Mouse (Mus musculus): Measurements from ENCODE around the gene Neurod2. TPM values are rescaled to one million over a fixed set of nuclear protein-coding genes. Genes with fewer than 3 reads are reported as not detected.

Neurod2 gene
- total and polyA plus RNA-seq, 3 experiments: not detected

- intact Hi-C loops (cut with DNase I): no loop called here
- Histone ChIP-seq H3K4me1 (ENCODE audit: control insufficient read depth, insufficient read depth, low read length) (no peaks in the 10 kb centered on the region; the same call in 1 of the 2 replicates), H3K9ac (ENCODE audit: low read depth, low read length) (no peak overlapping the region), H3K4me3 (no peak overlapping the region), H3K36me3 (ENCODE audit: control insufficient read depth, insufficient read depth, low read length) (no peaks in the 10 kb centered on the region), H3K27ac (no peak overlapping the region), H3K79me2 (replicated peaks; ENCODE audit: control insufficient read depth, insufficient read depth, low read length) (no peaks in the 10 kb centered on the region; the same call in 1 of the 2 replicates), H3K27me3 (ENCODE audit: control insufficient read depth, insufficient read depth, low read length) (no peaks in the 10 kb centered on the region)
- no peak for DNase-seq
- TF ChIP-seq CTCF (IDR thresholded peaks at IDR 0.05) (no peak), EP300 (IDR thresholded peaks at IDR 0.05; ENCODE audit: insufficient read depth, low read depth, low read length) (no peak), POLR2A (IDR thresholded peaks at IDR 0.05; ENCODE audit: insufficient read depth, low read depth, low read length) (no peak)
- 71% methylated on average over 10 of the region's 10 CpGs for WGBS
Observed at GRCm38 (mm10) chr11:98366290-98366689, 36.8 kb upstream of the Neurod2 start.

GRCm38 (mm10) chr11:98364410-98364809 lies 35.0 kb upstream of the Neurod2 start:
- no peak for TF ChIP-seq EP300 (IDR thresholded peaks at IDR 0.05; ENCODE audit: insufficient read depth, low read depth, low read length)
- TF ChIP-seq CTCF (IDR thresholded peaks at IDR 0.05): no peak
- TF ChIP-seq POLR2A (IDR thresholded peaks at IDR 0.05; ENCODE audit: insufficient read depth, low read depth, low read length): no peak
- H3K27ac ChIP-seq: no peak overlapping the region
- H3K27me3 ChIP-seq (ENCODE audit: control insufficient read depth, insufficient read depth, low read length): no peaks in the 10 kb centered on the region
- no peaks in the 10 kb centered on the region for H3K36me3 ChIP-seq (ENCODE audit: control insufficient read depth, insufficient read depth, low read length)
- peaks cover 6% of the 10 kb centered on the region for H3K4me1 ChIP-seq (ENCODE audit: control insufficient read depth, insufficient read depth, low read length)
- no peak overlapping the region for H3K4me3 ChIP-seq
- no peaks in the 10 kb centered on the region; the same call in 1 of the 2 replicates for H3K79me2 ChIP-seq (replicated peaks; ENCODE audit: control insufficient read depth, insufficient read depth, low read length)
- DNase-seq: no peak
- H3K9ac ChIP-seq (ENCODE audit: low read depth, low read length): no peak overlapping the region
- intact Hi-C loops (cut with DNase I): no loop called here
- WGBS: 90% methylated on average over 5 of the region's 5 CpGs

GRCm38 (mm10) chr11:98363817-98364216 lies 34.4 kb upstream of the Neurod2 start:
- Histone ChIP-seq H3K4me1 (ENCODE audit: control insufficient read depth, insufficient read depth, low read length) (peaks cover 9% of the 10 kb centered on the region), H3K36me3 (ENCODE audit: control insufficient read depth, insufficient read depth, low read length) (no peaks in the 10 kb centered on the region), H3K9ac (ENCODE audit: low read depth, low read length) (no peak overlapping the region), H3K27me3 (ENCODE audit: control insufficient read depth, insufficient read depth, low read length) (no peaks in the 10 kb centered on the region), H3K79me2 (replicated peaks; ENCODE audit: control insufficient read depth, insufficient read depth, low read length) (no peaks in the 10 kb centered on the region; the same call in 1 of the 2 replicates), H3K27ac (no peak overlapping the region), H3K4me3 (no peak overlapping the region)
- TF ChIP-seq POLR2A (IDR thresholded peaks at IDR 0.05; ENCODE audit: insufficient read depth, low read depth, low read length) (no peak), EP300 (IDR thresholded peaks at IDR 0.05; ENCODE audit: insufficient read depth, low read depth, low read length) (no peak), CTCF (IDR thresholded peaks at IDR 0.05) (no peak)
- intact Hi-C loops (cut with DNase I): no loop called here
- DNase-seq: no peak
- WGBS: 82% methylated on average over 5 of the region's 5 CpGs

GRCm38 (mm10) chr11:98360866-98361521 lies 31.5 kb upstream of the Neurod2 start:
- no peak for TF ChIP-seq EP300 (IDR thresholded peaks at IDR 0.05; ENCODE audit: insufficient read depth, low read depth, low read length)
- no peak for TF ChIP-seq CTCF (IDR thresholded peaks at IDR 0.05)
- 0 out of 2 replicates have a peak, but pooled peaks have one; percentile 40 for TF ChIP-seq POLR2A (IDR thresholded peaks at IDR 0.05; ENCODE audit: insufficient read depth, low read depth, low read length)
- Histone ChIP-seq H3K27me3 (ENCODE audit: control insufficient read depth, insufficient read depth, low read length) (no peaks in the 10 kb centered on the region), H3K9ac (ENCODE audit: low read depth, low read length) (no peak overlapping the region), H3K36me3 (ENCODE audit: control insufficient read depth, insufficient read depth, low read length) (no peaks in the 10 kb centered on the region), H3K27ac (peak overlapping the region; percentile 64), H3K4me1 (ENCODE audit: control insufficient read depth, insufficient read depth, low read length) (peaks cover 14% of the 10 kb centered on the region), H3K4me3 (no peak overlapping the region), H3K79me2 (replicated peaks; ENCODE audit: control insufficient read depth, insufficient read depth, low read length) (no peaks in the 10 kb centered on the region)
- WGBS: 33% methylated on average over 9 of the region's 9 CpGs
- intact Hi-C loops (cut with DNase I): no loop called here
- DNase-seq: peak in 1 of 2 experiments; percentile 37

DNA sequence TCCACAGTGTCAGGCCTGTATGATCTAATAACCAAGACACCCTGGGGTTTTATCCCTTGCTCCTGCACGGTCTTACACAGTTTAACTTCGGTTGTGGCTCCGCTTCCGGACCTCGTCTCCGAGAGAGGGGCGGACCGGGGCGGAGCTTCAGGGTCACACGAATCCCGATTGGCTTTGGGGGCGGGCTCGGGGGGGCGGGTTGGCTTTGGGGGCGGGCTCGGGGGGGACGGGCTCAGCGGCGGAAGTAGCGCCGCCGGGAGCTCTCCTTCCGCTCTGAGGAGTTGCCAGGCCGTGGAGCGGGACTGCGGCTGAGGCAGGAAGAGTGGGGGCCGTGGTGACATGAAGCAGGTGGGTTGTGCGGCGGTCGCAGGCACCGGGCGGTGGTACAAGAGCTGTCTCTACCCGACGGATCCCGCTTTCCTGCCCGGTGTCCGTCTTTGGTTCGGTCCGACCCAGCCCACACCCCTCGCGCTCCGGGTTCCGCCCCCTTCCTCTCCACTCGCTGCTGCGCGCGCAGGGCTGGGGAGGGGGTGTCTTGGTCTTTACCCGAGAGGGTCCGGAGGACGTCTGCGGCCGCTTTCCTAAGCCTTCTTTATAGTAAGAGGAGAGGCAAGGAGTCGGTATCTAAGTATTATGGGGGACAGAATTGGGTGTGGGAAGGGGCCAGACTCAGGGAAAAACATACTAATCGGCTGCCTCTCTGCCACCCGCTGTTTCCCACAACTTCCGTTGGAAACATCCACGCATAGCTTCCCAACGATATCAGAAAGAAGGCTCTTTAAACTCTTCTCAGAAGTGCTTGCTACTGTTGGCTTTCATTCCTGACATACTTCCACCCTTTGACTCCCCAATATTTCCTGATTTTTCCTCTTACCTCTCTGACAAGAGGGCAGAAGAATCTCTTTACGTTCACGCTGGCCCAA lies 29.0 kb upstream of the Neurod2 start, which contains the start of gene Stard3:
TSS of gene Stard3 (plus strand) at position 208 of the 923 bp plus-strand sequence.
- Histone ChIP-seq H3K79me2 (replicated peaks; ENCODE audit: control insufficient read depth, insufficient read depth, low read length) (no peaks in the 10 kb centered on the region), H3K27ac (peak within 1 kb of the TSS; percentile 88), H3K4me3 (peak within 1 kb of the TSS; percentile 91), H3K27me3 (ENCODE audit: control insufficient read depth, insufficient read depth, low read length) (no peaks in the 10 kb centered on the region), H3K9ac (ENCODE audit: low read depth, low read length) (peak within 1 kb of the TSS; percentile 99), H3K4me1 (ENCODE audit: control insufficient read depth, insufficient read depth, low read length) (peaks cover 14% of the 10 kb centered on the region), H3K36me3 (ENCODE audit: control insufficient read depth, insufficient read depth, low read length) (no peaks in the 10 kb centered on the region)
- peak; percentile 91 to 93 for DNase-seq
- TF ChIP-seq POLR2A (IDR thresholded peaks at IDR 0.05; ENCODE audit: insufficient read depth, low read depth, low read length): peak; percentile 96
- no peak for TF ChIP-seq CTCF (IDR thresholded peaks at IDR 0.05)
- TF ChIP-seq EP300 (IDR thresholded peaks at IDR 0.05; ENCODE audit: insufficient read depth, low read depth, low read length): peak; percentile 20; the same call in 1 of the 2 replicates
- under 1% methylated on average over 60 of the region's 60 CpGs for WGBS
- intact Hi-C loops (cut with DNase I): loop anchor here (5.0 kb wide), 1 partner anchor 99 kb away; no protein-coding TSS in a partner anchor

Measured in heart, adult 2 months (tissue).